Mouse (Mus musculus): ENCODE data around the gene Rspo3. TPM values are rescaled to one million over a fixed set of nuclear protein-coding genes. Genes with fewer than 3 reads are reported as not detected.

The Rspo3 gene
- total and polyA plus RNA-seq, 3 experiments: not detected

GRCm38 (mm10) chr10:29532821-29533715 lies 2.6 kb downstream of the Rspo3 start:
- no peak for DNase-seq (ENCODE audit: low read depth, low spot score)
- Histone ChIP-seq H3K36me3 (ENCODE audit: control insufficient read depth in 1 of 2, insufficient read depth in 2 of 2, low read length in 2 of 2) (no peaks in the 10 kb centered on the region), H3K4me1 (ENCODE audit: control insufficient read depth in 1 of 2, insufficient read depth in 2 of 2, low read length in 2 of 2) (no peaks in the 10 kb centered on the region), H3K79me2 (ENCODE audit: control insufficient read depth, insufficient read depth, low read length, poor library complexity) (no peaks in the 10 kb centered on the region), H3K27me3 (ENCODE audit: control insufficient read depth in 1 of 2, insufficient read depth in 2 of 2, low read length in 2 of 2) (no peaks in the 10 kb centered on the region), H3K9me3 (replicated peaks; ENCODE audit: insufficient read depth, low read length) (no peaks in the 10 kb centered on the region), H3K4me3 (ENCODE audit: control insufficient read depth in 1 of 2, insufficient read depth in 1 of 2, low read depth in 2 of 2, low read length in 2 of 2) (no peak overlapping the region), H3K27ac (ENCODE audit: control insufficient read depth, low read depth, low read length) (no peak overlapping the region), H3K9ac (ENCODE audit: control insufficient read depth, low read depth, low read length, poor library complexity, severe bottlenecking) (no peak overlapping the region)
- TF ChIP-seq ZKSCAN1 (IDR thresholded peaks at IDR 0.05; ENCODE audit: low read depth, low read length): no peak
- TF ChIP-seq JUND (IDR thresholded peaks at IDR 0.05; ENCODE audit: low read depth, low read length): no peak
- TF ChIP-seq MAZ (IDR thresholded peaks at IDR 0.05; ENCODE audit: low read depth, low read length): no peak
- no peak for TF ChIP-seq MEF2A (IDR thresholded peaks at IDR 0.05; ENCODE audit: extremely low read depth, insufficient replicate concordance, low read depth, low read length, poor library complexity, severe bottlenecking)
- TF ChIP-seq SMC3 (IDR thresholded peaks at IDR 0.05; ENCODE audit: low read depth, low read length): no peak
- TF ChIP-seq ZMIZ1 (IDR thresholded peaks at IDR 0.05; ENCODE audit: low read depth, low read length): no peak
- no peak for TF ChIP-seq RCOR1 (IDR thresholded peaks at IDR 0.05; ENCODE audit: low read depth, low read length)

- Histone ChIP-seq H3K36me3 (ENCODE audit: control insufficient read depth in 1 of 2, insufficient read depth in 2 of 2, low read length in 2 of 2) (no peaks in the 10 kb centered on the region), H3K79me2 (ENCODE audit: control insufficient read depth, insufficient read depth, low read length, poor library complexity) (no peaks in the 10 kb centered on the region), H3K9me3 (replicated peaks; ENCODE audit: insufficient read depth, low read length) (no peaks in the 10 kb centered on the region), H3K9ac (ENCODE audit: control insufficient read depth, low read depth, low read length, poor library complexity, severe bottlenecking) (no peak overlapping the region), H3K4me3 (ENCODE audit: control insufficient read depth in 1 of 2, insufficient read depth in 1 of 2, low read depth in 2 of 2, low read length in 2 of 2) (no peak overlapping the region), H3K4me1 (ENCODE audit: control insufficient read depth in 1 of 2, insufficient read depth in 2 of 2, low read length in 2 of 2) (no peaks in the 10 kb centered on the region), H3K27ac (ENCODE audit: control insufficient read depth, low read depth, low read length) (no peak overlapping the region), H3K27me3 (ENCODE audit: control insufficient read depth in 1 of 2, insufficient read depth in 2 of 2, low read length in 2 of 2) (no peaks in the 10 kb centered on the region)
- DNase-seq (ENCODE audit: low read depth, low spot score): no peak
- TF ChIP-seq MAZ (IDR thresholded peaks at IDR 0.05; ENCODE audit: low read depth, low read length) (no peak), KAT2A (conservative IDR thresholded peaks at IDR 0.05; ENCODE audit: low read depth, low read length) (no peak), EP300 (IDR thresholded peaks at IDR 0.05; ENCODE audit: low read depth in 1 of 2, low read length in 2 of 2) (no peak)
Measured at GRCm38 (mm10) chr10:29513563-29513962, 22.1 kb downstream of the Rspo3 start.

GRCm38 (mm10) chr10:29508167-29508566 lies 27.5 kb downstream of the Rspo3 start:
- no peaks in the 10 kb centered on the region for H3K27me3 ChIP-seq (ENCODE audit: control insufficient read depth in 1 of 2, insufficient read depth in 2 of 2, low read length in 2 of 2)
- H3K9me3 ChIP-seq (replicated peaks; ENCODE audit: insufficient read depth, low read length): no peaks in the 10 kb centered on the region
- no peak overlapping the region for H3K4me3 ChIP-seq (ENCODE audit: control insufficient read depth in 1 of 2, insufficient read depth in 1 of 2, low read depth in 2 of 2, low read length in 2 of 2)
- H3K9ac ChIP-seq (ENCODE audit: control insufficient read depth, low read depth, low read length, poor library complexity, severe bottlenecking): no peak overlapping the region
- TF ChIP-seq USF1 (IDR thresholded peaks at IDR 0.05; ENCODE audit: low read depth, low read length): no peak
- no peak for TF ChIP-seq MYC (IDR thresholded peaks at IDR 0.05; ENCODE audit: low read depth, low read length)
- no peak for TF ChIP-seq JUND (IDR thresholded peaks at IDR 0.05; ENCODE audit: low read depth, low read length)
- TF ChIP-seq EP300 (IDR thresholded peaks at IDR 0.05; ENCODE audit: low read depth in 1 of 2, low read length in 2 of 2): no peak
- no peak for TF ChIP-seq ZKSCAN1 (IDR thresholded peaks at IDR 0.05; ENCODE audit: low read depth, low read length)
- no peak for TF ChIP-seq NELFE (IDR thresholded peaks at IDR 0.05; ENCODE audit: low read depth, low read length)
- no peak for TF ChIP-seq MAZ (IDR thresholded peaks at IDR 0.05; ENCODE audit: low read depth, low read length)
- TF ChIP-seq UBTF (IDR thresholded peaks at IDR 0.05; ENCODE audit: borderline replicate concordance, insufficient read depth, low read depth, low read length): no peak
- TF ChIP-seq SIN3A (IDR thresholded peaks at IDR 0.05; ENCODE audit: low read length): no peak
- no peak for TF ChIP-seq NRF1 (IDR thresholded peaks at IDR 0.05; ENCODE audit: insufficient read depth, low read depth, low read length, poor library complexity, severe bottlenecking)
- TF ChIP-seq ZMIZ1 (IDR thresholded peaks at IDR 0.05; ENCODE audit: low read depth, low read length): no peak
- TF ChIP-seq E2F4 (IDR thresholded peaks at IDR 0.05; ENCODE audit: borderline replicate concordance, low read depth, low read length): no peak
- no peak for TF ChIP-seq MXI1 (IDR thresholded peaks at IDR 0.05; ENCODE audit: low read depth, low read length)
- no peak for TF ChIP-seq KAT2A (conservative IDR thresholded peaks at IDR 0.05; ENCODE audit: low read depth, low read length)
- no peak for TF ChIP-seq TCF12 (IDR thresholded peaks at IDR 0.05; ENCODE audit: low read depth, low read length)
- no peak for TF ChIP-seq POLR2AphosphoS2 (IDR thresholded peaks at IDR 0.05; ENCODE audit: low read length)
- TF ChIP-seq BHLHE40 (IDR thresholded peaks at IDR 0.05; ENCODE audit: borderline replicate concordance, low read depth, low read length): no peak
- no peak for TF ChIP-seq SMC3 (IDR thresholded peaks at IDR 0.05; ENCODE audit: low read depth, low read length)
- TF ChIP-seq MYB (IDR thresholded peaks at IDR 0.05; ENCODE audit: low read depth, low read length): no peak
- no peak for TF ChIP-seq MEF2A (IDR thresholded peaks at IDR 0.05; ENCODE audit: extremely low read depth, insufficient replicate concordance, low read depth, low read length, poor library complexity, severe bottlenecking)
- no peaks in the 10 kb centered on the region for H3K79me2 ChIP-seq (ENCODE audit: control insufficient read depth, insufficient read depth, low read length, poor library complexity)
- no peaks in the 10 kb centered on the region for H3K36me3 ChIP-seq (ENCODE audit: control insufficient read depth in 1 of 2, insufficient read depth in 2 of 2, low read length in 2 of 2)
- H3K4me1 ChIP-seq (ENCODE audit: control insufficient read depth in 1 of 2, insufficient read depth in 2 of 2, low read length in 2 of 2): no peaks in the 10 kb centered on the region
- DNase-seq (ENCODE audit: low read depth, low spot score): no peak
- H3K27ac ChIP-seq (ENCODE audit: control insufficient read depth, low read depth, low read length): no peak overlapping the region
